Mouse (Mus musculus) embryonic facial prominence, embryonic 14.5 days (tissue): ENCODE measurements at regions not wholly inside any gene's neighbourhood (a gene's known extent, or its start where the extent isn't known, plus 50 kb on each side); places are given as distances from the start of the nearest gene placed in this dataset.

Source experiments
- ATAC-seq: fragments of 200-750 bp; cut with Nextera tagmentation; 2 replicates; pipeline ENCODE4 v1.8.0; 2017; ENCODE audit warnings: low read depth, moderate number of reproducible peaks, moderate TSS enrichment
- DNase-seq: peaks from one replicate; pipeline ENCODE4 v3.0.0-alpha.2; 2015; ENCODE audit warnings: low spot score
- H3K27ac ChIP-seq: fragments of 300-500 bp; sonication (generic); replicated peaks from 2 replicates; pipeline ENCODE4 v1.5.1; 2014; ENCODE audit warnings: low read depth, mild to moderate bottlenecking, low read length, moderate library complexity
- H3K27me3 ChIP-seq: fragments of 300-500 bp; sonication (generic); replicated peaks from 2 replicates; pipeline ENCODE4 v1.6.1; 2014; ENCODE audit warnings: low read length; ENCODE audit not compliant: control insufficient read depth, insufficient read depth
- H3K36me3 ChIP-seq: fragments of 300-500 bp; sonication (generic); 2 replicates; pipeline ENCODE4 v1.6.1; 2014; ENCODE audit warnings: low read length, mixed read lengths; ENCODE audit not compliant: control insufficient read depth, insufficient read depth
- H3K4me1 ChIP-seq: fragments of 300-500 bp; sonication (generic); 2 replicates; pipeline ENCODE4 v1.6.1; 2014; ENCODE audit warnings: antibody characterized with exemption, low read length; ENCODE audit not compliant: control insufficient read depth, insufficient read depth
- H3K4me2 ChIP-seq: fragments of 300-500 bp; sonication (generic); 2 replicates; pipeline ENCODE4 v1.6.1; 2014; ENCODE audit warnings: low read depth, mild to moderate bottlenecking, low read length, moderate library complexity, mixed read lengths
- H3K4me3 ChIP-seq: fragments of 300-500 bp; sonication (generic); 2 replicates; pipeline ENCODE4 v1.5.1; 2014; ENCODE audit warnings: low read depth, mild to moderate bottlenecking, low read length
- H3K9ac ChIP-seq: fragments of 300-500 bp; sonication (generic); 2 replicates; pipeline ENCODE4 v1.6.1; 2014; ENCODE audit warnings: low read depth, mild to moderate bottlenecking, low read length, moderate library complexity, mixed read lengths
- H3K9me3 ChIP-seq: fragments of 300-500 bp; sonication (generic); 2 replicates; pipeline ENCODE4 v1.6.1; 2016; ENCODE audit warnings: low read length; ENCODE audit not compliant: control insufficient read depth
- WGBS: fragments of 180-500 bp; shearing (Covaris S2); extraction: QIAGEN DNeasy Blood & Tissue Kit; methylation state at CpG from one replicate; pipeline ENCODE4 v1.1.7; 2014; 5-methylcytosine and 5-hydroxymethylcytosine counted together

GRCm38 (mm10) chr1:149028316-149028715, 932.8 kb downstream of the Pla2g4a start:
- DNase-seq (no peak), ATAC-seq (no peak)
- no peaks in the 10 kb centered on the region for H3K4me1 ChIP-seq
- WGBS, result 80% methylated on average over 3 of the region's 3 CpGs
- H3K27ac ChIP-seq, result no peak overlapping the region
- no peak overlapping the region for H3K4me3 ChIP-seq
- no peak overlapping the region for H3K4me2 ChIP-seq
- no peak overlapping the region for H3K9ac ChIP-seq
- H3K36me3 ChIP-seq, result no peaks in the 10 kb centered on the region
- no peaks in the 10 kb centered on the region for H3K27me3 ChIP-seq
- no peaks in the 10 kb centered on the region for H3K9me3 ChIP-seq

- no peaks in the 10 kb centered on the region for H3K4me1 ChIP-seq
- DNase-seq (no peak), ATAC-seq (no peak)
- no peak overlapping the region for H3K9ac ChIP-seq
- no peak overlapping the region for H3K27ac ChIP-seq
- no peaks in the 10 kb centered on the region for H3K9me3 ChIP-seq
- H3K4me3 ChIP-seq, result no peak overlapping the region
- no peaks in the 10 kb centered on the region for H3K36me3 ChIP-seq
- H3K27me3 ChIP-seq, result no peaks in the 10 kb centered on the region
- no peak overlapping the region for H3K4me2 ChIP-seq
These were observed 939.4 kb downstream of the Pla2g4a start for GRCm38 (mm10) chr1:149021734-149022133.

- Histone ChIP-seq H3K4me1 (no peaks in the 10 kb centered on the region), H3K36me3 (no peaks in the 10 kb centered on the region), H3K27me3 (no peaks in the 10 kb centered on the region), H3K9me3 (no peaks in the 10 kb centered on the region), H3K9ac (no peak overlapping the region), H3K4me2 (no peak overlapping the region), H3K27ac (no peak overlapping the region), H3K4me3 (no peak overlapping the region)
- no peak for DNase-seq
- ATAC-seq, result no peak
- 89% methylated on average over 1 of the region's 1 CpGs for WGBS
These were observed 939.8 kb downstream of the Pla2g4a start for GRCm38 (mm10) chr1:149021273-149021672.

- H3K9me3 ChIP-seq, result no peaks in the 10 kb centered on the region
- ATAC-seq, result no peak
- no peak overlapping the region for H3K9ac ChIP-seq
- no peak overlapping the region for H3K4me2 ChIP-seq
- H3K27me3 ChIP-seq, result no peaks in the 10 kb centered on the region
- H3K4me3 ChIP-seq, result no peak overlapping the region
- no peaks in the 10 kb centered on the region for H3K36me3 ChIP-seq
- H3K27ac ChIP-seq, result no peak overlapping the region
- no peak for DNase-seq
- WGBS, result 63% methylated on average over 4 of the region's 4 CpGs
- no peaks in the 10 kb centered on the region for H3K4me1 ChIP-seq
These were observed 946.5 kb downstream of the Pla2g4a start for GRCm38 (mm10) chr1:149014559-149014958.

- Histone ChIP-seq H3K4me2 (no peak overlapping the region), H3K4me1 (no peaks in the 10 kb centered on the region)
- 0 out of 2 replicates have a peak, but pooled peaks have one; percentile 47 for ATAC-seq
These were observed 950.3 kb downstream of the Pla2g4a start for GRCm38 (mm10) chr1:149010767-149011166.

GRCm38 (mm10) chr1:149000092-149000491, 961.0 kb downstream of the Pla2g4a start:
- WGBS, result 47% methylated on average over 3 of the region's 3 CpGs
- peak; percentile 12 for DNase-seq
- no peak overlapping the region for H3K4me3 ChIP-seq

More at GRCm38 (mm10) chr1:149010767-149011166, 950.3 kb downstream of the Pla2g4a start:
- peak; percentile 21 for DNase-seq
- Histone ChIP-seq H3K9ac (no peak overlapping the region), H3K4me3 (no peak overlapping the region), H3K27ac (no peak overlapping the region), H3K27me3 (no peaks in the 10 kb centered on the region), H3K36me3 (no peaks in the 10 kb centered on the region), H3K9me3 (no peaks in the 10 kb centered on the region)

GRCm38 (mm10) chr1:148993586-148993985, 967.5 kb downstream of the Pla2g4a start:
- Histone ChIP-seq H3K4me1 (no peaks in the 10 kb centered on the region), H3K4me3 (no peak overlapping the region), H3K9me3 (no peaks in the 10 kb centered on the region), H3K4me2 (no peak overlapping the region), H3K27ac (no peak overlapping the region), H3K9ac (no peak overlapping the region), H3K36me3 (no peaks in the 10 kb centered on the region), H3K27me3 (no peaks in the 10 kb centered on the region)
- ATAC-seq, result no peak
- DNase-seq, result peak; percentile 33
- WGBS, result 39% methylated on average over 1 of the region's 1 CpGs

More at GRCm38 (mm10) chr1:149000092-149000491, 961.0 kb downstream of the Pla2g4a start:
- no peak for ATAC-seq
- H3K9ac ChIP-seq, result no peak overlapping the region
- no peak overlapping the region for H3K27ac ChIP-seq
- no peaks in the 10 kb centered on the region for H3K27me3 ChIP-seq
- no peaks in the 10 kb centered on the region for H3K9me3 ChIP-seq
- H3K4me2 ChIP-seq, result no peak overlapping the region
- H3K4me1 ChIP-seq, result no peaks in the 10 kb centered on the region
- H3K36me3 ChIP-seq, result no peaks in the 10 kb centered on the region

GRCm38 (mm10) chr1:148977377-148977776, 983.7 kb downstream of the Pla2g4a start:
- Histone ChIP-seq H3K27ac (no peak overlapping the region), H3K4me2 (no peak overlapping the region), H3K36me3 (no peaks in the 10 kb centered on the region), H3K4me1 (no peaks in the 10 kb centered on the region), H3K9me3 (no peaks in the 10 kb centered on the region), H3K4me3 (no peak overlapping the region), H3K27me3 (no peaks in the 10 kb centered on the region), H3K9ac (no peak overlapping the region)
- ATAC-seq, result no peak
- no peak for DNase-seq
- 90% methylated on average over 5 of the region's 5 CpGs for whole genome bisulfite sequencing

GRCm38 (mm10) chr1:148965358-148965757, 995.7 kb downstream of the Pla2g4a start:
- H3K27me3 ChIP-seq, result no peaks in the 10 kb centered on the region
- no peaks in the 10 kb centered on the region for H3K36me3 ChIP-seq
- no peaks in the 10 kb centered on the region for H3K4me1 ChIP-seq
- no peak overlapping the region for H3K27ac ChIP-seq
- no peak overlapping the region for H3K4me3 ChIP-seq
- H3K9ac ChIP-seq, result no peak overlapping the region
- no peak overlapping the region for H3K4me2 ChIP-seq
- DNase-seq (no peak), ATAC-seq (no peak)
- H3K9me3 ChIP-seq, result no peaks in the 10 kb centered on the region
